Mouse (Mus musculus): ENCODE measurements around the gene Gm10964.
A peak's percentile ranks its signal among the peaks of the same experiment; 100 is the strongest.
"Not testable (repeated sequence)": the region's sequence is repeated elsewhere in the genome, so short reads cannot be mapped to it uniquely, and the experiment has no call there.

Gene Gm10964

DNA sequence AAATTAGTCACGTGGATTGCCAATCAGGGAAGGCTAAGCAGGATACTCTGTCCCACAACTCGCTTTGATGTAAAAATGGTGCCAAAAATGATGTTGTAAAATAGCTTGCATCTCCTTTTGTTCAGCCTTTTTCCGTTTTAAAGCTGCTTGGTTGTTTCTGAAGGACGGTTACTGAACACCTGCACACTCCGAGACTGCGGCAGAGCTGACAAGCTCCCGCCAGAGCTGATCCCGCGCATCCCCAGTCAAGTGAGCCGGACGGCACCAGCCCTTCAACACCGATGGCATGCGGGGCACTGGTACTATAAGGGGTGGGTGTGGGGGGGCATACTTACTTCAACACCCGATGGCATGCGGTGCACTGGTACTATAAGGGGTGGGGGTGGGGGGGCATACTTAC is 34.8 kb downstream of the Gm10964 start:
- DNase-seq (ENCODE audit: low spot score in 2 of 2) = no peak

DNA sequence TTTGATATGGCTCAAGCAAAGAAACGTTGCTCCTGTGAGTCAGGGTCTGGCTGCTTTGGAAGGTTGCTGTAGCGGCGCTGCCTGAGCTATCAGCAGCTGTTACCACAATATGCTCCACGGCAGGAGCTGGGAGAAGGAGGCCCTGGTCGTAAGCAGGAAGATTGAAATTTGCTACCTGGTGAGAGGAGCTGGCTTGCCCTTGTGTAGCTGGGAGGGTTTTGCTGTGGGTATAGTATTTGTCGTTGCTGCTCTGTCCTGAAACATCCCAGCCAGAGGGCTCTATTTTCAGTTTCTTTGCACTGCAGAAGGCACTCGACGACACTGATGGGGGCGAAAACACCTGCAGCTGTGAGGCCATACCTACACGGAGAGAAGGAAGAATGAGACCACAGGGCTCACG is 38.8 kb downstream of the Gm10964 start:
- no peak for DNase-seq (ENCODE audit: low spot score in 2 of 2)

GRCm38 (mm10) chr3:103778660-103779059 is 39.5 kb downstream of the Gm10964 start:
- no peak for DNase-seq (ENCODE audit: low spot score in 2 of 2)

GRCm38 (mm10) chr3:103779183-103779582 is 40.0 kb downstream of the Gm10964 start:
- DNase-seq (ENCODE audit: low spot score in 2 of 2) = no peak

GRCm38 (mm10) chr3:103780271-103780670 is 41.1 kb downstream of the Gm10964 start:
- DNase-seq (ENCODE audit: low spot score in 2 of 2) = no peak

- DNase-seq (ENCODE audit: low spot score in 2 of 2) = no peak
Observed at GRCm38 (mm10) chr3:103780777-103781176, 41.6 kb downstream of the Gm10964 start.

DNA sequence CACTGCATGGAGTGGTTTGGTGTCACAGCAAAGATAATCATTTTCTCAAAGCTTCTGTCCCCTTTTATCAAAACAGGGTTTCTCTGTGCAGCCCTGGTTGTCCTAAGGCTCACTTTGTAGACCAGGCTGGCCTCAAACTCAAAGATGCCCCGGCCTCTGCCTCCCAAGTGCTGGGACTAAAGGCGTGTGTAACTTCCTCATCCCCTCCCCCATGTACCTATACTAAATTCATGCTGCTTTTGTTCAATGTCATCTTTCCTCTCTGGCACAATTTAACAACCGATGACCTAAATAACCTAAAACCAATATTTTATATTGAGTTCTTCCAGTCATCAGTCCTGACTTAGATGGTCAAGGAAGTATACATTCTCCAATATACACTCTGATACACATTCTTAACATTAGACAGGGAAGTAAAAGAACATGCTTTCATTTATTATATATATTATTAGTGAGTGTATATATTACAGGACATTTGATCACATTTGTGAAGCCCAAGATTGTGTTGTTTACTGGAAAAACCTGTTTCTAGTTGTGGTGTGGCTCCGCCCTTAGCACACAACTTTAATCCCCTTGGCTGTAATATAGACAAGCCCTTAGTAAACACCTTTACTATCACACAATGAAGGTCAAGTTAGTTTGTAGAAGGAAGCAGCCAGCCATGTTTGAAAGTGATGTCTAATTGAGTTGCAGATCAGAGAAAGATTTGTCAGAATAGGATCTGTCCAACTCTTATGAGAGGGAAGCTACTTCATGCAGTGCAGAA is 43.9 kb downstream of the Gm10964 start:
- DNase-seq (ENCODE audit: low spot score in 2 of 2) = no peak

DNA sequence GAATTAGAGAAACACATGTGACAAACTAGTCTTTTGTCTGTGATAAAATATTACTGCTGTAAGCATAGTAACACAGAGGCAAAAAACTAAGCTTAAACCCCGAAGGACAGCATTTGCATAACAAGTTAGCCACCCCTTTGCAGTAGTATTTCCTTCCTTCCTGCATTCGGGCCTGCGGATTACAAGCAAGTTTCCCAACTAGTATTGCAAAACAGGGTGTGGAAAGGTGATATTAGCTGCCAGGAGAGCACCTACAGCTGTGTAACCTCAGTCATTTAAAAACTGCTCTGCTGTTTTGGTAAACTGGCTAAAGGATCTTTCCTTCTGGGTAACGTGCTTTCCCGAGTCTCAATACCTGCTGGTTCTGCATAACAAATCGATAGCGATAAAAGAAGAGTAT is 48.1 kb downstream of the Gm10964 start:
- no peak for DNase-seq (ENCODE audit: low spot score in 2 of 2)

- DNase-seq (ENCODE audit: low spot score in 2 of 2) = no peak
Observed at GRCm38 (mm10) chr3:103789096-103789495, 49.9 kb downstream of the Gm10964 start.

GRCm38 (mm10) chr3:103789891-103790345 is 50.8 kb downstream of the Gm10964 start:
- peak in 1 of 2 experiments; percentile 32 for DNase-seq (ENCODE audit: low spot score in 2 of 2)

- DNase-seq (ENCODE audit: low spot score in 2 of 2) = peak; percentile 46 to 59
Observed at GRCm38 (mm10) chr3:103790346-103791145, 51.4 kb downstream of the Gm10964 start.

DNA sequence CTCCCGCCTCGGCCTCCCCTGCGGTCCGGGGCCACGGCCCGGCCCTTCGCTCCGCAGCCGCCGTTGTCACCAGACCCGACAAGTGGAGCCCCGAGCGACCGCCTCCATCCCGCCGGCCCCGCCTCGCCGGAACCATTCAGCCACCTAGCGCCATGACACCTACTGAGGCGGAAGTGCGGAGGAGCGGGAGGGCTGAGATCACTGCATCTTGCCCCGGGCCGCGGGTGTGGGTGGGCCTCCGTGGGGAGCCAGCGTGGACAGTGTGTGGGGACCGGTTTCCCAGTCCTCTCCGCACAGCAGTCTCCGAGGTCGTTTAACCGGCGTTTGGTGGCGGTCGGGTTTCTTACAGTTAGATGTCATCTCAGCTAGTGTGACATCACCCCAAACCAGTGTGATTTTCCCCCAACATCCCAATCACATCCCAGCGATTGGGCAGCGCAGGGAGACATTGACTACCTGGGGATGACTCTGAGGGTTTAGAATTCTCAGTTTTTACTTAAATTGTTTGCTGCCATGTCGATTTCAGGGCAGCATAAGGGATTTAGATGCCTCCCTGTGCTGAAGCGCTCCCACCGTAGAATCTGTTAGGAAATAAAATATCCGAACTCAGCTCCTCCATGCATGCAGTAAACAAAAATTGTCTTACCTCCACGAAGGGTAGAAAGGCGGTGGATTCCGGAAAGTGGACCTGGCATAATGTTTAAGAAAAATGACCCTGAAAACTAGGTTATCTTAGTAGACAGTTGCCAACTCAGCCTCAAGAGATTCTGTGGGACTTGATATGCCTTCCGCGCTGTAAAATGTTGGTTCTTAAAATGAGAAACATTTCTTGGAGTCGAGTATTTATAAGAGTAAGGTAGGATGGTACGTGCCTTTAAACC is 52.3 kb downstream of the Gm10964 start, which contains the start of gene Hipk1:
Gene Hipk1, minus strand, starts transcription at position 334 of the 881 bp plus-strand sequence.
- DNase-seq (ENCODE audit: low spot score in 2 of 2) = peak; percentile 96 to 97

- DNase-seq (ENCODE audit: low spot score in 2 of 2) = not testable (repeated sequence)
Observed at GRCm38 (mm10) chr3:103792111-103792406, 52.9 kb downstream of the Gm10964 start.

DNA sequence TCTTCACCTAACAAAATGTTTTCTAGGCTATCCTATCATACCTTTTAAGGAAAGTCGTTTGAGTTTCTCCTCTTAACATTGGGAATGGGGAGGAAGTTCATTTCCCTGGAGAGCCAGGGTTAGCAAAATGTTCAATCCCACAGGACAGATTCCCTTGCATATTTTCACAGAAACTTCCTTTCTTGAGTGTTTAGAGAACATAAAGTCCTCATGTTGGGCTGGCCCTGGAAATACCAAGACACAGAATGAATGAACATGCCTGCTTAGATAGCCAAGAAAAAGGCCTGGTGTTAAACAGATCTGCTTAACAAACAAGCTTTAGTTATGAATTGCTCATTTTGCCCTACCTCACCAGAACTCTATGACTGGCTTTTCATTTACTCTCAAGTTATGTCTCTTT is 53.4 kb downstream of the Gm10964 start:
- DNase-seq (ENCODE audit: low spot score in 2 of 2) = no peak
